ENCODE assay signal across 11 mouse cellular contexts in the genomic region with DNA sequence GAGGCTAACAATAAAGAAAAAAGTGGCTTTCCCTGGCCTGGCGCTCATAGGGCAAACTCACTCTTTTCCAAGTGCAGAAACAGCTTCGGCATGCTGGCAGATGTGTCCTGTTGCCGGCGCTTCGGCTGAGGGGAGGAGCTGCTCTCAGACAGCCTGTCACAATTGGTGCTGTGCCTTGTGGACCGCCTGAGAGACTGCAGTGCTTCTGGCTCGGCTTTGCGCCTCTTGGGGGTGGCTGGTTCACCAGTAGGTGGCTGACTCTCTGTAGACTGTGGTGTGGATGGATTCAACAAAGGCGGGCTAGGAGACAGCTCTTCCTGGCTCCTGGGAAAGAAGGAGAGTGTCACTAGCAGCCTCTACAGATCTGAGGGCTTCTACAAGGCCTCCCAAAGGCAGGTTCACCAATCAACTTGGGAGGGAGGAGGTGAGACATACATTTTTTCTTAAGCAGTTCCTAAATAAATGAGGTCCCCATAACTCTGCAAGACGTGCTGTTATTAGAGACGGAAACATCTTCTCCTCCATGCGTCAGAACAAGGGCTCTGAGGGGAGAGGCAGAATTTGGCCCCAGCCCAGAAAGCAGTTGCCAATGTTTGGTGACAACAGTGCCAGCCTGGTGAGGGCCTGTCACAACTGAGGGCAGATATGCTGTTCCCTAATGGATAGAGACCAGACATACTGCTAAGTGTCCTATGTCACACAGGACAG. TPM values are rescaled to one million over a fixed set of nuclear protein-coding genes. Genes with fewer than 3 reads are reported as not detected.
DNase-seq lines count a peak whose midpoint lies in the region; ATAC-seq and TF ChIP-seq lines count a peak whose summit lies in the region.
"Had no signal": no experiment of that assay in that cellular context is flagged by ENCODE, and none has a peak within 500 bp of the region (broad histone marks: within the 10 kb centered on the region; RNA-seq: fewer than 3 reads in every experiment).

No protein-coding gene starts in this region.

- H3K9me3 ChIP-seq in heart, embryonic 11.5 days (replicated peaks; ENCODE audit: control insufficient read depth, low read length), result no peaks in the 10 kb centered on the region
- no peaks in the 10 kb centered on the region for H3K9me3 ChIP-seq in heart, postnatal 0 days (replicated peaks; ENCODE audit: control insufficient read depth, low read length)
- H3K9me3 ChIP-seq in stomach, postnatal 0 days (ENCODE audit: control insufficient read depth, low read length), result no peaks in the 10 kb centered on the region
- H3K9me3 ChIP-seq in forebrain, embryonic 14.5 days (replicated peaks; ENCODE audit: control insufficient read depth, low read length), result no peaks in the 10 kb centered on the region

- whole genome bisulfite sequencing in heart, embryonic 11.5 days (ENCODE audit: insufficient replicate concordance), result 55% methylated on average over 12 of the region's 12 CpGs
- 43% methylated on average over 12 of the region's 12 CpGs for WGBS in heart, postnatal 0 days
- WGBS in stomach, postnatal 0 days, result 72% methylated on average over 12 of the region's 12 CpGs
- 66% methylated on average over 12 of the region's 12 CpGs for WGBS in forebrain, embryonic 14.5 days

- no peak overlapping the region for H3K4me3 ChIP-seq in heart, embryonic 11.5 days (ENCODE audit: low read depth, low read length)
- H3K4me3 ChIP-seq in heart, postnatal 0 days (ENCODE audit: low read depth, low read length), result no peak overlapping the region
- H3K4me3 ChIP-seq in stomach, postnatal 0 days (ENCODE audit: low read depth, low read length), result no peak overlapping the region
- no peak overlapping the region for H3K4me3 ChIP-seq in forebrain, embryonic 14.5 days (ENCODE audit: low read depth, low read length)

- H3K4me2 ChIP-seq in heart, embryonic 11.5 days, result no peak overlapping the region
- H3K4me2 ChIP-seq in heart, postnatal 0 days (ENCODE audit: low read depth, low read length), result no peak overlapping the region
- no peak overlapping the region for H3K4me2 ChIP-seq in stomach, postnatal 0 days (replicated peaks; ENCODE audit: low read depth)
- H3K4me2 ChIP-seq in forebrain, embryonic 14.5 days (ENCODE audit: low read length), result no peak overlapping the region

- no peaks in the 10 kb centered on the region for H3K4me1 ChIP-seq in heart, embryonic 11.5 days (ENCODE audit: control insufficient read depth, insufficient read depth, low read length)
- H3K4me1 ChIP-seq in heart, postnatal 0 days (ENCODE audit: control insufficient read depth, insufficient read depth), result no peaks in the 10 kb centered on the region
- H3K4me1 ChIP-seq in stomach, postnatal 0 days (replicated peaks; ENCODE audit: control insufficient read depth, insufficient read depth), result no peaks in the 10 kb centered on the region
- H3K4me1 ChIP-seq in forebrain, embryonic 14.5 days (ENCODE audit: control insufficient read depth, insufficient read depth, low read length), result no peaks in the 10 kb centered on the region

- peak; percentile 94 for DNase-seq in heart, adult 11 months
- DNase-seq in brain, adult 2 months (ENCODE audit: low read depth, low spot score), result peak; percentile 68
- DNase-seq in heart, postnatal 0 days (ENCODE audit: low spot score), result peak; percentile 54
- DNase-seq in lung, postnatal 14 days, result peak; percentile 55
- DNase-seq in stomach, postnatal 0 days (ENCODE audit: low spot score), result no peak
- DNase-seq in right cerebral cortex, postnatal 36 days (ENCODE audit: low spot score in 2 of 2), result no peak
- DNase-seq in forebrain, embryonic 14.5 days (ENCODE audit: low spot score), result no peak
- DNase-seq: gastrocnemius, postnatal 14 days; kidney, adult 2 months had no signal

- ATAC-seq in heart, embryonic 11.5 days (replicated peaks; ENCODE audit: insufficient number of reproducible peaks, low FRiP score, low TSS enrichment), result no peak
- ATAC-seq in heart, postnatal 0 days (ENCODE audit: insufficient read depth, low read depth), result peak; percentile 95
- ATAC-seq in stomach, postnatal 0 days (ENCODE audit: low FRiP score, low TSS enrichment), result no peak
- ATAC-seq in forebrain, embryonic 14.5 days, result no peak
- ATAC-seq: midbrain, embryonic 16.5 days had no signal

- H3K27ac ChIP-seq in heart, embryonic 11.5 days (ENCODE audit: low read depth, low read length), result no peak overlapping the region
- H3K27ac ChIP-seq in heart, postnatal 0 days (ENCODE audit: low read depth), result peak overlapping the region; percentile 38
- H3K27ac ChIP-seq in stomach, postnatal 0 days (replicated peaks), result no peak overlapping the region
- H3K27ac ChIP-seq in forebrain, embryonic 14.5 days (ENCODE audit: low read depth, low read length), result no peak overlapping the region

- no peaks in the 10 kb centered on the region; the same call in 1 of the 2 replicates for H3K27me3 ChIP-seq in heart, embryonic 11.5 days (ENCODE audit: control insufficient read depth, insufficient read depth, low read length)
- no peaks in the 10 kb centered on the region for H3K27me3 ChIP-seq in heart, postnatal 0 days (ENCODE audit: control insufficient read depth, insufficient read depth, low read length)
- no peaks in the 10 kb centered on the region for H3K27me3 ChIP-seq in stomach, postnatal 0 days (ENCODE audit: control insufficient read depth, insufficient read depth, low read length)
- H3K27me3 ChIP-seq in forebrain, embryonic 14.5 days (replicated peaks; ENCODE audit: control insufficient read depth, insufficient read depth, low read length), result no peaks in the 10 kb centered on the region

- no peak for TF ChIP-seq EP300 in heart, postnatal 0 days (IDR thresholded peaks at IDR 0.05; ENCODE audit: low read depth)
- no peak for TF ChIP-seq EP300 in stomach, postnatal 0 days (optimal IDR thresholded peaks at IDR 0.05)

- TF ChIP-seq CTCF in heart, postnatal 0 days (IDR thresholded peaks at IDR 0.05; ENCODE audit: low read depth), result peak; percentile 43
- TF ChIP-seq CTCF in stomach, postnatal 0 days (IDR thresholded peaks at IDR 0.05; ENCODE audit: low read depth), result no peak; the same call in 1 of the 2 replicates

- H3K36me3 ChIP-seq in heart, embryonic 11.5 days (ENCODE audit: control insufficient read depth, insufficient read depth, low read length), result no peaks in the 10 kb centered on the region
- H3K36me3 ChIP-seq in heart, postnatal 0 days (replicated peaks; ENCODE audit: control insufficient read depth, insufficient read depth, low read length), result peaks cover 8% of the 10 kb centered on the region
- no peaks in the 10 kb centered on the region for H3K36me3 ChIP-seq in stomach, postnatal 0 days (ENCODE audit: control insufficient read depth, insufficient read depth, low read length)
- 0 out of 2 replicates have a peak, but pooled peaks cover 7% of the 10 kb centered on the region for H3K36me3 ChIP-seq in forebrain, embryonic 14.5 days (ENCODE audit: control insufficient read depth, insufficient read depth, low read length)

- H3K9ac ChIP-seq in heart, embryonic 11.5 days (ENCODE audit: low read depth, low read length), result no peak overlapping the region
- no peak overlapping the region for H3K9ac ChIP-seq in heart, postnatal 0 days (replicated peaks; ENCODE audit: low read depth, low read length)
- H3K9ac ChIP-seq in stomach, postnatal 0 days (ENCODE audit: low read length), result no peak overlapping the region
- no peak overlapping the region for H3K9ac ChIP-seq in forebrain, embryonic 14.5 days (ENCODE audit: low read length)

RNA-seq across cellular contexts. Expression of a gene that starts 9.6 kb away (rescaled TPM):
- polyA plus RNA-seq in heart, embryonic 11.5 days (2014; fragmentation: Nextera tagmentation; extraction: Ambion mirVana), result 33.8 and 36.1 TPM in 2 replicates
- total RNA-seq in heart, postnatal 0 days (2014; rRNA removed; ENCODE audit: low replicate concordance), result 48.5 and 53.4 TPM in 2 replicates
- 31.7 and 35.5 TPM in 2 replicates for polyA plus RNA-seq in heart, postnatal 0 days (2015; fragmentation: Nextera tagmentation; extraction: Ambion mirVana)
- polyA plus RNA-seq in stomach, postnatal 0 days (2015; fragmentation: Nextera tagmentation; extraction: Ambion mirVana), result 22.0 and 22.7 TPM in 2 replicates
- 26.8 and 28.4 TPM in 2 replicates for polyA plus RNA-seq in forebrain, embryonic 14.5 days (2014; fragmentation: Nextera tagmentation; extraction: Ambion mirVana)

Comparison
In these comparisons a context has a peak if more than half of its experiments do, and no peak if none do; other contexts are left out.
1. DNase-seq: peak in heart, adult 11 months (single experiment), brain, adult 2 months (single experiment), heart, postnatal 0 days (single experiment) and lung, postnatal 14 days (single experiment); none in stomach, postnatal 0 days (single experiment), right cerebral cortex, postnatal 36 days (0 of 2) and forebrain, embryonic 14.5 days (single experiment).